8 mouse cellular contexts compared by ENCODE assay signal in the genomic region with DNA sequence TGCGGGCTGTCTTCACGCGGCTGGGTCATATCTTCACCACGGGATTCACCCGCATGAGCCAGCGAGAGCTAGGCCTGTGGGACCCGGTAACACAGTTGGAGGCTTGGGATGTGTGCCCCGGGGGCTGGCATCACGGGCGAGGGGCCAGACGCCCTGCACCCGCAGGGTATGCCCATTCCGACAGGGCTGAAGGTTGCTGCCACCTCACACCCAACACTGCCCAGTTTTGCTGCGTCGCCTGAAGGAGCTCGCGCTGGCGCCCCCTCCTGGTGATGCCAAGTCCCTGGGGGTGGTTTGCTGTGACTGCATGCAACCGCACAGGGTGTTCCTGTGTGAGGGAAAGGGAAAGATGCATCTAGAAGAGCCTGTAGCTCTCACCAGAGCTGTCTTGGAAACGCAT. TPM values are rescaled to one million over a fixed set of nuclear protein-coding genes. Genes with fewer than 3 reads are reported as not detected.
DNase-seq lines count a peak whose midpoint lies in the region; ATAC-seq and TF ChIP-seq lines count a peak whose summit lies in the region.

No protein-coding gene starts in this region.

- H3K4me3 ChIP-seq in ES-Bruce4 (ENCODE audit: low read depth, low read length), result peak overlapping the region; percentile 32
- H3K4me3 ChIP-seq in bone marrow macrophage, adult 2 months (ENCODE audit: insufficient read depth, low read length), result peak overlapping the region; percentile 36
- no peak overlapping the region for H3K4me3 ChIP-seq in lung, embryonic 16.5 days (ENCODE audit: low read length)

- 0 out of 2 replicates have a peak, but pooled peaks cover 3% of the 10 kb centered on the region for H3K27me3 ChIP-seq in ES-Bruce4 (ENCODE audit: control insufficient read depth, insufficient read depth, low read length, poor library complexity, severe bottlenecking)
- peaks cover 37% of the 10 kb centered on the region for H3K27me3 ChIP-seq in lung, embryonic 16.5 days (ENCODE audit: control insufficient read depth, insufficient read depth, low read depth, low read length)

- ATAC-seq in erythroblast, adult 5-6 weeks (replicated peaks; ENCODE audit: low FRiP score, poor library complexity, severe bottlenecking), result peak; percentile 48; the same call in 1 of the 2 replicates
- peak; percentile 11; the same call in 1 of the 2 replicates for ATAC-seq in lung, embryonic 16.5 days (ENCODE audit: low read depth)

- H3K27ac ChIP-seq in ES-Bruce4 (ENCODE audit: insufficient read depth, low read length), result no peak overlapping the region
- no peak overlapping the region for H3K27ac ChIP-seq in bone marrow macrophage, adult 2 months (ENCODE audit: insufficient read depth, low read depth, low read length)
- H3K27ac ChIP-seq in lung, embryonic 16.5 days (ENCODE audit: low read length), result no peak overlapping the region

- H3K36me3 ChIP-seq in ES-Bruce4 (ENCODE audit: control insufficient read depth, insufficient read depth, low read length, poor library complexity, severe bottlenecking), result no peaks in the 10 kb centered on the region
- peaks cover 12% of the 10 kb centered on the region; the same call in 1 of the 2 replicates for H3K36me3 ChIP-seq in lung, embryonic 16.5 days (ENCODE audit: control insufficient read depth, insufficient read depth, low read length)

- no peaks in the 10 kb centered on the region for H3K4me1 ChIP-seq in ES-Bruce4 (ENCODE audit: control insufficient read depth, insufficient read depth, low read length)
- 0 out of 2 replicates have a peak, but pooled peaks cover 4% of the 10 kb centered on the region for H3K4me1 ChIP-seq in bone marrow macrophage, adult 2 months (ENCODE audit: control insufficient read depth, insufficient read depth, low read length)
- H3K4me1 ChIP-seq in lung, embryonic 16.5 days (replicated peaks; ENCODE audit: control insufficient read depth, insufficient read depth, low read length), result peaks cover 15% of the 10 kb centered on the region; the same call in 1 of the 2 replicates

- no peaks in the 10 kb centered on the region for H3K9me3 ChIP-seq in ES-Bruce4 (replicated peaks; ENCODE audit: control insufficient read depth, insufficient read depth, low read length, poor library complexity, severe bottlenecking)
- no peaks in the 10 kb centered on the region for H3K9me3 ChIP-seq in lung, embryonic 16.5 days (ENCODE audit: control insufficient read depth, low read length)

- H3K9ac ChIP-seq in ES-Bruce4 (ENCODE audit: low read depth, poor library complexity, severe bottlenecking), result peak overlapping the region; percentile 24
- no peak overlapping the region for H3K9ac ChIP-seq in lung, embryonic 16.5 days (ENCODE audit: low read length)

- no peak for TF ChIP-seq EP300 in ES-Bruce4 (IDR thresholded peaks at IDR 0.05; ENCODE audit: insufficient read depth, low read depth, low read length)

- H3K4me2 ChIP-seq in lung, embryonic 16.5 days (ENCODE audit: low read depth, low read length), result peak overlapping the region; percentile 38

- peak; percentile 88 for TF ChIP-seq CTCF in ES-Bruce4 (IDR thresholded peaks at IDR 0.05; ENCODE audit: low read depth, low read length)
- TF ChIP-seq CTCF in bone marrow macrophage, adult 2 months (IDR thresholded peaks at IDR 0.05; ENCODE audit: low read depth, low read length), result peak; percentile 72

- 13% methylated on average over 20 of the region's 20 CpGs for WGBS in lung, embryonic 16.5 days

- DNase-seq in heart, postnatal 10 days, result peak; percentile 81 to 87
- peak; percentile 86 to 90 for DNase-seq in kidney, postnatal 4 days
- DNase-seq in ovary, postnatal 10 days (ENCODE audit: low spot score), result peak; percentile 47
- DNase-seq in thymus, postnatal 10 days (ENCODE audit: low spot score in 2 of 2), result peak; percentile 73 to 92

- no peak for TF ChIP-seq POLR2A in ES-Bruce4 (IDR thresholded peaks at IDR 0.05; ENCODE audit: insufficient read depth, low read length)
- TF ChIP-seq POLR2A in bone marrow macrophage, adult 2 months (IDR thresholded peaks at IDR 0.05; ENCODE audit: borderline replicate concordance, low read depth, low read length), result no peak

- intact Hi-C loops in heart, postnatal 10 days (cut with DNase I), result loop anchor here (2.0 to 5.0 kb wide), 3 partner anchors 150 to 250 kb away; a partner anchor contains a TSS

RNA-seq across cellular contexts. Expression of a gene that starts 5.6 kb away (rescaled TPM):
- polyA plus RNA-seq in ES-Bruce4 (2011; ENCODE audit: insufficient read depth, insufficient read length, low read depth, missing spikeins), result 1.8 and 2.1 TPM in 2 replicates
- not detected in 2 replicates for polyA plus RNA-seq in bone marrow macrophage, adult 2 months (2012; ENCODE audit: insufficient read depth, insufficient read length, missing spikeins)
- total RNA-seq in erythroblast, adult 5-6 weeks (2015; ENCODE audit: low replicate concordance), result not detected in 2 replicates
- total RNA-seq in erythroblast, adult 5-6 weeks (2017; ENCODE audit: low replicate concordance), result not detected in 2 replicates
- 100 to 1,000 TPM; 196 to 202 TPM for total RNA-seq in heart, postnatal 10 days (2021)
- polyA plus RNA-seq in lung, embryonic 16.5 days (2015; fragmentation: Nextera tagmentation; extraction: Ambion mirVana), result 1.3 and 1.5 TPM in 2 replicates

RNA-seq across cellular contexts. Expression of a gene that starts 21.7 kb away (rescaled TPM):
- 3.6 and 4.0 TPM in 2 replicates for polyA plus RNA-seq in ES-Bruce4 (2011; ENCODE audit: insufficient read depth, insufficient read length, low read depth, missing spikeins)
- polyA plus RNA-seq in bone marrow macrophage, adult 2 months (2012; ENCODE audit: insufficient read depth, insufficient read length, missing spikeins), result 5.0 and 5.1 TPM in 2 replicates
- 0.77 TPM in 1 of 2 replicates, not detected in the other for total RNA-seq in erythroblast, adult 5-6 weeks (2015; ENCODE audit: low replicate concordance)
- 4.1 TPM in 1 of 2 replicates, not detected in the other for total RNA-seq in erythroblast, adult 5-6 weeks (2017; ENCODE audit: low replicate concordance)
- 10 to 100 TPM; 12.8 to 15.0 TPM for total RNA-seq in heart, postnatal 10 days (2021)
- 2.8 and 3.0 TPM in 2 replicates for polyA plus RNA-seq in lung, embryonic 16.5 days (2015; fragmentation: Nextera tagmentation; extraction: Ambion mirVana)

RNA-seq across cellular contexts. Expression of a gene that starts 25.6 kb away (rescaled TPM):
- polyA plus RNA-seq in ES-Bruce4 (2011; ENCODE audit: insufficient read depth, insufficient read length, low read depth, missing spikeins), result 56.5 and 63.6 TPM in 2 replicates
- 29.4 and 34.0 TPM in 2 replicates for polyA plus RNA-seq in bone marrow macrophage, adult 2 months (2012; ENCODE audit: insufficient read depth, insufficient read length, missing spikeins)
- 9.2 and 11.5 TPM in 2 replicates for total RNA-seq in erythroblast, adult 5-6 weeks (2015; ENCODE audit: low replicate concordance)
- total RNA-seq in erythroblast, adult 5-6 weeks (2017; ENCODE audit: low replicate concordance), result 4.4 and 5.6 TPM in 2 replicates
- total RNA-seq in heart, postnatal 10 days (2021), result 10 to 100 TPM; 64.5 to 65.1 TPM
- polyA plus RNA-seq in lung, embryonic 16.5 days (2015; fragmentation: Nextera tagmentation; extraction: Ambion mirVana), result 9.1 and 9.2 TPM in 2 replicates

RNA-seq across cellular contexts. Expression of a gene that starts 47.1 kb away (rescaled TPM):
- polyA plus RNA-seq in ES-Bruce4 (2011; ENCODE audit: insufficient read depth, insufficient read length, low read depth, missing spikeins), result not detected in 2 replicates
- 10.4 and 10.5 TPM in 2 replicates for polyA plus RNA-seq in bone marrow macrophage, adult 2 months (2012; ENCODE audit: insufficient read depth, insufficient read length, missing spikeins)
- 2.9 TPM in 1 of 2 replicates, not detected in the other for total RNA-seq in erythroblast, adult 5-6 weeks (2015; ENCODE audit: low replicate concordance)
- 0.14 and 2.5 TPM in 2 replicates for total RNA-seq in erythroblast, adult 5-6 weeks (2017; ENCODE audit: low replicate concordance)
- 1 to 10 TPM; 1.7 to 4.5 TPM for total RNA-seq in heart, postnatal 10 days (2021)
- 3.9 and 4.0 TPM in 2 replicates for polyA plus RNA-seq in lung, embryonic 16.5 days (2015; fragmentation: Nextera tagmentation; extraction: Ambion mirVana)

RNA-seq across cellular contexts. Expression of a gene that starts 48.0 kb away (rescaled TPM):
- 8.2 and 11.3 TPM in 2 replicates for polyA plus RNA-seq in ES-Bruce4 (2011; ENCODE audit: insufficient read depth, insufficient read length, low read depth, missing spikeins)
- polyA plus RNA-seq in bone marrow macrophage, adult 2 months (2012; ENCODE audit: insufficient read depth, insufficient read length, missing spikeins), result 13.1 and 15.7 TPM in 2 replicates
- not detected in 2 replicates for total RNA-seq in erythroblast, adult 5-6 weeks (2015; ENCODE audit: low replicate concordance)
- not detected in 2 replicates for total RNA-seq in erythroblast, adult 5-6 weeks (2017; ENCODE audit: low replicate concordance)
- total RNA-seq in heart, postnatal 10 days (2021), result 10 to 100 TPM; 11.8 to 12.9 TPM
- 31.3 and 32.2 TPM in 2 replicates for polyA plus RNA-seq in lung, embryonic 16.5 days (2015; fragmentation: Nextera tagmentation; extraction: Ambion mirVana)
